Mouse (Mus musculus) liver, embryonic 18 days (tissue): ENCODE measurements around the gene Dgkb. TPM values are rescaled to one million over a fixed set of nuclear protein-coding genes. Genes with fewer than 3 reads are reported as not detected.

Experiments
- polyA plus RNA-seq: library from polyadenylated mRNA; depleted of rRNA; stranded (reverse); fragments of >200 nt; gene quantifications from 2 replicates; pipeline ENCODE4 v1.2.3, GENCODE M21; 2012; rRNA removed

Dgkb gene
- 0.02 TPM in 2 replicates for polyA plus RNA-seq

GRCm38 (mm10) chr12:37817426-37817825 lies at the start of gene Dgkb:
Gene Dgkb (plus strand): TSS chr12:37817726.

